Mouse (Mus musculus): ENCODE results near the gene Pola2.

DNA sequence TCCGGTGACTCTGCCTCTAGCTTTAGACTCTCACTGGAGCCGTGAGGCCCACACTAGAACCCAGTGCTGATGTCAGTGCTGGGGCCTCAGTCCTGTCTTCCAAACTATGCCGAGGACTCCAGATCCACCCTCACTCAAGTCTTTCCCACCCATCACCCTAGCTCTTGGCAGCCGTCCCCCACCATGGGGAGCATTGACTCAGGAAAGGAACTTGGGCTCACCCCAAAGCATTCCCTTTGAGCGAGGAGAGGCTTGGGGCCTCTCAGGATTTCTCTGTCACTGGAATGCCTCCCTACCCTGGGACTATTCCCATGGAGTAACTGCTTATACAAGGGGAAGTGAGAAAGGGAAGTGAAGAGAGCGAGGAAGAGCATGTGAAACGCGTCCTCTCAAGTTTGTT lies 18.1 kb downstream of the Pola2 start:
- TF ChIP-seq POLR2A (IDR thresholded peaks at IDR 0.05; ENCODE audit: control insufficient read depth, extremely low read depth, insufficient read depth, low read length, poor library complexity) = no peak
- no peak for TF ChIP-seq CTCF (IDR thresholded peaks at IDR 0.05; ENCODE audit: borderline replicate concordance, control insufficient read depth, extremely low read depth, insufficient read depth, low read length, poor library complexity)

All from thymus, adult 2 months (tissue).